Mouse (Mus musculus) ES-CJ7 (cell line): ENCODE data around the gene Ldhb.
"Not testable (repeated sequence)": the region's sequence is repeated elsewhere in the genome, so short reads cannot be mapped to it uniquely, and the experiment has no call there.

Experiments used
- DNase-seq: peaks from one replicate; pipeline ENCODE4 v3.0.0; 2011; ENCODE audit warnings: low read depth, low spot score

Ldhb gene

DNA sequence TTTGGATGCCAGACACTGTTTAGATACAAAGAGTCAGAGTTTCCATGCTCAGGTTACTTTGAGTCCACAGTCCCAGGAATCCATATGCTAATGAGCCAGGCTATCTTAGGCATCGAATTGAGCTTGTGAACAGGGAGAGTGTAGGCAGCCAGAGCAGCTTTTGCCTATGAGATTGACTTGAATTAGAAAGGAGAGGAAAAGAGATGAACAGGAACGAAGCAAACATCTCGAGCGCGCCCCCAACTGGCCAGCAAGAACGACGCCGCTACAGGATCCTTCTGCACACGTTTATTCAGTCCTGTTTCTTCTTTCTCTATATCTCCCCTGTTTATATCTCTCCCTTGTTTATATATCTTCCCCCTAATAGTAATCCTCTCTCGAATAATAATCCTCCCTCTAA, 7.2 kb upstream of the Ldhb start:
- peak; percentile 82 for DNase-seq

DNA sequence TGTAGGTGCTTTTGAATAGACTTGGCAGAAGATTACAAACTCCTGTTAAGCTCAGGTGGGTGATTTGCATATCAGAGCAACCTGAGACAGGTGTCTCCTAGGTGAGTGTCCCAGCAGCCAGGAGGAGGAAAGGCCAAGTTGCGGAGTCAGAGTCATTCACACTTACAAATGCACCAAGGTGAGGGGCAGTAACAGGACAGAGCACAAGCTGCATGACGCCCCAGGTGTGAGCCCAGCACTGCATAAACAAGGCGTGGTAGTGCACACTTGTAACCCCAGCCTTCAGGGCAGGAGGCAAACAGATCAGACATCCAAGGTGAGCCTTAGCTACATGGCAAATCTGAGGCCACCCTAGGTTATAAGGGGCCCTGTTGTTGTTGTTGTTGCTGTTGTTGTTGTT, 5.1 kb upstream of the Ldhb start:
- DNase-seq: peak; percentile 44

DNA sequence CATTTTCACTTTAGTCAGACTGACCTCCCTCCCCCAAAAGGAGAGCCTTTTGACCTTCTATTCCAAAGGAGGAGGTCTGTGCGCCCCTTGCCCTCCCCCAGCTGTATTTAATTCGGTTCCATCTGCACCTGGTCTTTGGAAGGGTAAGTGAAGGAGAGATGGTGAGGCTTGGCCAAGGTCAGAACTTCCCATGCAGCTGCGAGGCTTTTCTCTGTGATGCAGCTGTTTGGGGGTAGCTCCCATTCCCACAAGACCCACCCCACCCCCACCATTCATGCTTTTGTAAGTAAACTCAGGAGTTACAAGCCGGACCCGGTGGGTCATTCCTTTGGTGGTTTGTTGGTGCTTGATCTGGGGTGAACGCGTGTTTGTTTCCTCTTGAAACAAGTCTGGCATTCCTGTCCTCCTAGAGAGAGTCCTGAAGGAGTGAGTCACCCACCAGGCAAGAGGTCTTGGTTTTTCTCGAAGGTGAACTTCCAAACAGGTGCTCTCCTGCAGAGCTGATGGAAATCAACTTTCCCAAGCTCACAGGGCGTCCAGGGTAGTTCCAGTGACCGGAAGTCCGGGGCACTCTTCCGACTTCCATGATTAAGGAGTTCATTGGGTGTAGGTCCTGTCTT, 3.9 kb upstream of the Ldhb start:
- DNase-seq: peak; percentile 94

DNA sequence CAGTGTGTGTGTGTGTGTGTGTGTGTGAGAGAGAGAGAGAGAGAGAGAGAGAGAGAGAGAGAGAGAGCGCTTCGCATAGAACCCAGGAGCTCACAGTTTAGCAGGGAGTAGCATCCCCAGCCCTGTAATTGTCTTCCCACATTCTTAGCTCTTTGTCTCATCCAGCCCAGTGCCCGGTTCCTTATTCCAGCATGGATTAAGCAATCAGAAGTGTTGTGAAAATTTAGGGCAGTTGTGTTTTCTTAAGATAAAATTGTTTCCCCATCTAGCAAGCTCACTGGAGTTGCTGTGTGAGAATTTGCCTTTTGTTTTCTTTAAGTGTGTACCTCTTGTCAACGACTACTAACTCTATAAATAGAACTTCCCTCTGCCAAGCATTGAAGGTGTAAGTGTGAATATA, 906 bp upstream of the Ldhb start:
- no peak for DNase-seq

DNA sequence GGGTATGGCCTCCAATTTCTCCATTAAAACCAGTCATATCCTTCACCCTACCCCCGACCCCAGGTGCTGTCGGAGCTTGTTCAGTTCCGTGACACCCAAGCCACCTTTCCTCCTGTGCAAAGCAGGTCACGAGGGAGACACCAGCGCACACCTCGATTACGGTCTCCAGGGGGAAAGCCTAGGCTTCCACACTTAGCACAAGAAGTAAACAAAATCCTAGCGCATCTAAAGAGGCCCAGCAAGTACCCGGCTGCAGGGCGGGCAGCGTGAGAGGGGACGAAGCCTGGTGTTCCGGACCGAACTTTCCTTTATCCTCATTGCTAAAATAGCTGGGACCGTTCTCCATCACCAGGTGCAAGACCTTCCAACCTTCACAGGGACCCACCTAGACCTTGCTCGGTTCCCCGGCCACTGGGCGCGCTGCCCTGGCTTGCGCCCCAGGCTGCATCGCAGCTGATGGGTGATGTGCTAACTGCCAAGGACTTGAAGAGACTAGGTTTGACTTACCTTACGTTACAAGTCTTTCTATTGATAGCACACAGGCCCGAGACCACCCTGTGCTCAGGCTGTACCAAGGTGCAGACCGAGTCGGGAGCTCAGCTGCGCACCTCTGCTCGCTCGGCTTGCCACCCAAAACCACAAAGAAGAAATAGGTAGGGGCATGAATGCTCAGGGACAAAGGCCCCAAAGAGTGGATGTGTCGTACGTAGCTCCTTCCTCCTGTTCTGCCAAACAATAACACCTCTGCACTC, 548 bp downstream of the Ldhb start:
- peak; percentile 27 for DNase-seq

DNA sequence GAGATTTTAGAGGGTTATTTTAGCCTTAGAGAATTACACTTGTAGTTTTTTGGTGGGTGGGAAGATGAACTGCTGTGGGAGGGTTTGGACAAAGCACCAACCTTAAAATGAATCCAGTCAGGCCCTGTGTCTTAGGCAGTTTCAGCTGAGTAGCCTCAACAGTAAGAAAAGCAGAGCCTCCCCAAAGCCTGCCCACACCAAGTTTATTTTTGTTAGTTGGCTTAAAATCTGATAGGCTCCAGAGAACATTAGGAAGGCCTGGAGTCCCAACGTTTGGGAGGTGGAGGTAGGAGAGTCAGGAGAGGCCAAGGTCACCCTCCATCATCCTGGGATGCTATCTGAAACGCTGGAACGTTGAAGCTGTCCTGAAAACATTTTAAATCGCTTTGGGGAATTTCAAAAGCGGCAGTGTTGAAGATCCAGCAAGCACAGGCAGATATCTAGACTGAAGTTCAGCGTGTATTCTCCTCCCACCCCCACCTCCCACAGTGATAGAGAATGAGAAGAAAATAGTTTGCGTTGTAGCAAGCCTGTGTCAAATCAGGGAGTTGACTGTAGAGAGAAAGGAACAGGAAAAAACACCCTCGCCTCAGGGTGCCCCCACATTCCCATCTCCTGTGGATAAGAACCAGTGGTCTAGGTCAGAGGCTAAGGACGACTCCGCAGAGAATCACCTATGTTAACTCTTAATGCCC, 1.3 kb downstream of the Ldhb start:
- peak; percentile 22 for DNase-seq

DNA sequence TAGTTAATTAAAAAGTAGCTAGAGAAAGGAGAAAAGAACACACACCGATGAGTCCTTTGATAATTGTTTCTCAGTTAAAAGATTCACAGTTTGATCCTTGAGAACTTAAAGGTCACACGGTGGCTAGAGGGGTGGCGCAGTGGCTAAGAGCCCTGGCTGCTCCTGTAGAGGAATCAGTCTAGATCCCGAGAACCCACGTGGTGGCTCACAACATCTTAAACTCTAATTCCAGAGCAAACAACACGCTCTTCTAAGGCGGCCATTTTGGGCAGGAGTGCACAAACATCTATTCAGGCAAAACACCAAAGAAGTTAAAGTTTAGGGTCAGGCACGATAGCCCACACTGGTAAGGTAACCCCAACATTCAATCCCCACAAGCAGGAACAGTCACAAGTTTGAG, 4.2 kb downstream of the Ldhb start:
- DNase-seq: peak; percentile 56

DNA sequence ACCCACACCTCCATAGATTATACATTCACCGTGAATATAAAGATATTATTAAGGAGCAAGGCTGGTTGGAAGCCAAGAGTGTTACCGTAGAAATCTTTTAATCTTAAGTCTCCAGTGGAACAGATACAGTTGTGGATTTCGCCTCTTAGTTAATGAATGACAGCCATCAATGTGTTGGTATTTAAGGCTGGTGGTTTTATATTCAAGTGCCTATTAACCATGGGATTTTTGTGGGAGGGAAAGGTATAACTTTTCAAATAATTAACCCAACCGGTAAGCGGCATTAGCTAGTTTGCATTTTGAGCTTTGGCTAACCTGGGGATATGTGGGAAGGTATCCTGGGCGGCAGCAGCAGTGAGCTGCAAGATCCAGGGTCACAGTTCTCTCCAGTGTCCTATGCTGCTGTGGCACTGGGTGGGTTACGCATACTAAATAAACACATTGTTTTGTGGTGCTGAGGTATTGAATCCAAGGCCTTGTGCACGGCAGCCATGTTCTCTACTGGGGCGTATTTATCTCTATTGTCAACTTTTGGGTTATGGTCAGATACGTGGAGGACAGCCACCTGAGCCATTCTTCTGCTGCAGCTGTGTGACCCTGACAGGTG, 5.1 kb downstream of the Ldhb start:
- DNase-seq: no peak

DNA sequence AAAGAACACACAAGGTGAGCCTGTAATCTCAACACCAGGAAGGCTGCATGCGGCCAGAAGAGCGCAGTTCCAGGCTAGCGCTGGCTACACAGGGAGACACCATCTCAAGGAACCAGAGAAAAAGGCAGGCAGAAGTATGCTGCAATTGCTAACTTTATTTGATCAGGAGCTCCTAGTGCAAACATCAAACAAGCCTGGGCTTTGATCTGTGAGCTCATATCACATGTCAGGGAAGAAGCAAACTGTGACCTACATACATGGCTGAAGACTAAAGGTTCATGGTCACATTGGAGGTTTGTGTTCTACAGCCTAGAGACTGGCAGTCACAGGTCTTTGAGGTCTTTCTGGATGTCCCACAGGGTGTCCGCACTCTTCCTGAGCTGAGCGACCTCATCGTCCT, 17.6 kb downstream of the Ldhb start:
- not testable (repeated sequence) for DNase-seq

DNA sequence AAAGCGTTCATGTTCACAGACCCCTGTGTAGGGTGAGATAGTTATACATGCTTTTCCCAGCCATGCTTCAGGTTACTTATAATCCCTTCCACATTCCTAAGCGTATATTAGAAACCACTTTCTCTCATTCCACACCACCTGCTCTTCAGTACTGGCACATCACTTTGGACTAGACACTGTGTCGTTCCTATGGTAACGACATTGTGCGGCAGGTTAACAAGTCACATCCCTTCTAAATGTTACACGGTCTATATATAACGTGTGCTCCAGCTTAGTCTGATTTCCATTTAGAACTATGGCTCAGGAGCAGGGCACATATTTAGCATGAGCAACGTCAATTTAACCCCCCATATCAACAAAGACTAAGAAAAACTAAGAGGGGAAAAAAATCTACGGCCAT, 20.1 kb downstream of the Ldhb start:
- DNase-seq: no peak

DNA sequence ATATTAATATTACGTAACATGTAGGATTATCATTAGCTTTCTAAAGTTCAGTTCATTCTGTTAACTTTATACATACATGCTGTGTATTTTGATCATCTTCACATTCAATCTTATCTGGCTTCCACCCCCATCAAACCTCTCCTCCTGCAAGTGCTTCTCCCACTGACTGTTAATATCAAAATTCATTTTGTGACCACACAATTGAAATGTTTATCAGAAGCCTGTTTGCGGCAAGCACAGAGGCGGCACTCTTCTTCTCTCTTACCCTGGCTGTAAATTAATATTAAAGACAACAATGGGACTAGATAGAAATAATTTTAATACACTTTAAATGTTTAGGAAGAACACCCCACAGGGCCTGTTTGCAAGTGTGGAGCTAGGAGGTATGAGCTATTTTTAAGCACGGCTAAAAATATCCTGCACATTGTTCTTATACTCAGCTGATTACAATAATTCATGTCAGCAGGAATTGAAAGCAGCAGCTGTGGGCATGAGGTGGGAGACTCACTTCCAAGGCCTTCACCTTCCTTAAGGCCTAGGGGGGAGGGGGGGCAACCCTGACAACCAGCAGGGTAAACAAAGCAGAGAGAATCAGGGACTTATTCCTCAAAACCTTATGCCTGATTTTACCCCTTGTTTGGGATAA, 22.2 kb downstream of the Ldhb start:
- DNase-seq: peak; percentile 28

DNA sequence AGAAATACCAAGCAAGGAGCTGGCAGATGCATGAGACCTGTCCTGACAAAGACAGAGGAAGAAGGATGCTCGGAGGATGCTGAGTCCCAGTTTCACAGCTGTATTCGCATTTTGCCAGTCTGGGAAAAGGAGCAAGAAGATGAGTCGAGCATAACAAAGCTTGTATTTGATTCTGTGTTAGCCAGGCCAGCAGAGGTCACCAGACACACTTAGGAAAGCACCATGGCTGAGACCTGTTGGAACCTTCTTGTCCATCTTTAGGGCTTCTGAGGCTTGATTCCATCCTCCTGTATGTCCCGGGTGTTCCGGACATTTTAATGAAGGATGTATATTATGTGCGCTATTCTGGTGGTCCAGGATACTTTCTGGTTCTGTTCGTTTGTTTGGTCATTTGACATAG, 30.5 kb downstream of the Ldhb start:
- DNase-seq: peak; percentile 25

DNA sequence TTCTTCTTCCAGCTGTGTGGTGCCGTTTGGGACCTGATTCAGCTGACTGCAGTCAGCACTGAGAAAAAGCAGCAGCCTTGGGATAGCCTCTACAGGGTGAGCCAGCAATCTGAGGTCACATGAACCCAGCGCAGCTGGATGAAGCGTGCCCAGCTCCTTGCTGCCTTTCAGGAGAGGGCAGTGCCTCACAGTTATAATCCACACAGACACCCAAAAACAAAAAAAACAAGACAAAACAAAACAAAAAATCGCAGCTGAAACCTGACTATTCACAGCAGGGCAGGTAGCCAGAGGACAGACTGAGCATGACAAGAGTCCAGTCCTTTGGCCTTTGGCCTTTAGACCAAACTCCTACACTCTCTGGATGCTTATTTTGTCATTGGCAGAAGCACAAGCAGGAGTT, 35.0 kb downstream of the Ldhb start, which contains the start of gene Gys2:
Gene Gys2, minus strand, starts transcription at position 309 of the 403 bp plus-strand sequence.
- no peak for DNase-seq

DNA sequence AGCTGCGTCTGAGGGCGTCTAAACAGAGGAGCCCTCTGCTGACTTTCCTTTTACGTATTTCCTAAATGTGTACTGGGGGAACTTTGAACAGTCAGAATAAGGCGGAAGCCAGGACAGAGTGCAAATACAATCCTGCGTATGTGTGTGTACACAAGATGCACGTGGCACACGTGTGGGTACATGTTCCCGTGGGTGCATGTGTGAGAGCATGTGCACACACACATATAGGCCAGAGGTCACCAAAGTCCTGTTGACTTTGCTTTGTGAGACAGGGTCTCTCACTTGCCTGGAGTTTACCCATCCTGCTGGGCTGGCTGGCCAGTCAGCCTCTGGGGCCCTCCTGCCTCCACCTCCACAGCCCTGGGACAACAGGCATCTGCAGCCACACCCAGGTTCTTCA, 36.6 kb downstream of the Ldhb start:
- DNase-seq: no peak

DNA sequence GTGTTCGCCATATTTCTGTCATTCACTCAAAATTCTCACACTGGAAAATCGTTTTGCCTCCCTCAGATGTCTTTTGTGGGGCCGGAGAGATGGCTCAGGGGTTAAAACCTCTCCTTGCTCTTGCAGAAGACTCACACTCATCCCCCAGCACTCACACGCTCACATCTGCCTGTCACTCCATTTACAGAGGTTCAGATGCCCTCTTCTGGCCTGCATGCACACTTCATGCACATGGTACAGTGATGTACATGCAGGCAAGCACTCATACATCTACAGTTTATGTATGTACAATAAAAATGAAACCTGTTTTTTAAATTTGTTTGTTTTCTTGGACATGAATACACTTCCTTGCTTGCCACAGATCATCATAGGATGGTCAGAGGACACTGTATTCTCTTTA, 38.2 kb downstream of the Ldhb start:
- DNase-seq: peak; percentile 30

DNA sequence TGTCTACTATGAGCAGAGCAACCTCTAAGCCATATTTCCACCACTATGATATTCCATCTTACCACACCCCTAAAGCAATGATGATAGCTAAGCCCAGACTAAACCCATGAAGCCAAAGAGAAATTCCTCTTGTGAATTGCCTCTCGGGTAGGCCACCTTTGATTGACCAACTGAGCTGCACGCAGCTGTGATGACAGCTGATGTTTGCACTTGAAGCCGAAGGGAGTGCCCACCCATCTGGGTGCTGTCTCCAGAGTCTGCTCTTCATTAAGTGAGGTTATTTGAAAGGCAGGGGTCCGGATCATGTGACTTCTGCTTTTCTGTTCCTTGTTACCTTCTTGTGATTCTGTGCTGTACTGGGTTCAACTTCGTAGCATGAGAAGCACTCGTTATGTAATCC, 45.6 kb downstream of the Ldhb start:
- no peak for DNase-seq

DNA sequence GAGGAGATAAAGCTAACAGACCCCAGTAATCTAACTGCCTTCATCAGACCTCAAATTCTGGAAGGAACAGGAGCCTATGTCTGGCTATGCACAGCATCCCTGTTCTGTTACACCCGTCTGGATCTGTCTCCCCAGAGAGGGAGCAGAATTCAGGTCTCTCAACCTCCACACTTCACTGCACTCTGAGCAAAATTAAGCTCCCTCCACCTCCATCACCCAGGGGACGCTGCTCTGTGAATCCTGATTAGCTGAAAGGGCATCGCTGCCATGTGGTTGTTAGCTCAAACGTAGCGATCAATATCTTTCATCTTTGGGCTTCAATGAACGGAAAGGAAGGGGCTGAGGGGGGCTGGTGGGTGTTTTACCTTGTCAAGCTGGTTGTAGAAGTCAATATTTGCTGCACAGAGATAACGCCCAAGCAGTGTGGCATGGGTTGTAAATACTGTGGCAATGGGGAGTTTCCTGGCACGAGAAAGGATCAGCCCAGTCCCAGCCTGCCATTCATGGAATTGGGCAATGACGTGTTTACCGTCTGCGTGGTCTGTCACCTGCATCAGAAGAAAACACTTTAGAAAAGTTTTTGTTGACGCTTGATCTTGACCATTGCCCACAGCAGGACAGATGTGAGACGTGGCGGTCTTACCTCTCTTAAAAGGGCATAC, 48.6 kb downstream of the Ldhb start:
- no peak for DNase-seq

DNA sequence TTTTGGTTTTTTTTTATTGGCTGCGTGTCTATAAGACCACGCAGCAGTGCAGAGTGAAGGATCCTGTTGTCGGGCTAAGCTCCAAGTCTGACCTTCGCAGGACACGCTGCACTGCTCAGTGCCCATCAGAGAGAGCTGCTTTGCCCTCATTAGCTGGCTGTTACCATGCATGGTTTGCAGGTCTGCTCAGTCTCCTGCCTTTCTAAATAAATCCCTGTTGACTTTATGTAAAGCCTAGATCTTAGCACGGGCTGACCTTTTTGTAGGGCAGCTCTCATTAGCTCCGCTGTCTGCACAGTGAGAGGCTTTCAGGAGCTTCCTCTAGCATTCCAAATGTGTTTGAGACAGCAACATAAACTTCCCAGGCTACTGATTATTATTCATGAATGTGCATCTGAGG, 49.7 kb downstream of the Ldhb start:
- no peak for DNase-seq

DNA sequence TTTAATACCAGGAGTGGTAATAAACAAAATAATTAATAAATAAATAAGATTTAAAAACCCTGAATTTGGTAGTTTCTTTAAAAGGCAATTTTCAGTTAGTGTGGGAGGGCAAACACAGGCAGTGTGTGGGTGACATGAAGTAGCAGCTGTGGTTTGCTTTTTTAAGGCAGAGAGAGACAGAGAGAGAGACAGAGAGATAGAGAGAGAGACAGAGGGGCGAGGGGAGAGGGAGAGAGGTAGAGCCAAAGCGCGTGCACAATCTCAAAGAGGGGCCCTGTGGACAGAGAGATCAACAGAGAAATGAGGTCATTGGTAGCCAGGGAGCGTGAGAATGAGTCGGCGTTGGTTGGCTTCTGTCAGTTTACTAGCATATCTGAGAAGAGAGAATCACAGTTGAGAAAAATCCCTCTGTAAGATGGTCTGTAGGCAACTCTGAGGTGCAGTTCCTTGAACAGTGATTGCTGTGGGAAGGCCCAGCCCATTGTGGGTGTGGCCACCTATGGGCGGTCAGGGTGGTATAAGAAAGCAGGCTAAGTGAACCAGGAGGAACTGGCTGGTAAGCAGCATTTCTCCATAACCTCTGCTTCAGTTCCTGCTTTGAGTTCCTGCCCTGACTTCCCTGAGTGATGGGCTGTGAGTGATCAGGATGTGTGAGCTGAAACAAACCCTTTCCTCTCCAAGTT, 52.3 kb downstream of the Ldhb start:
- peak; percentile 63 for DNase-seq

DNA sequence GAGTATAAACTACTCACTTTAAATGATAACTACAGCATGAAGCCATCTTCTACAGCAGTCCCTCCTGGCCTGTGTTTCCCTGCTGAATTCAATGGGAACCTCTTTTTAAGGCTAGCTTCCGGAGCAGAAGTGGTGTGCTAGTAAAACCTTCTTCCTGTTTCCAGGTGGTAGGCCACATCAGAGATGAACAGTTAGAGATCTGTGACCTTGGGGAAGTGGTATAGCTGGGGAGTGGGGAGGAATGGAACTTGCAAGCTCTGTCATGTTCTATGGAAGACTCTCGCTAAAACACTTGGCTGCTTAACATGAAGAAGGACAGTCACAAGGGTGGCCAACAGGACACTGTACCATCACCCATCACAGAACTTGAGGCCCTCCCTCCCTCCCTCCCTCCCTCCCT, 54.4 kb downstream of the Ldhb start:
- no peak for DNase-seq

DNA sequence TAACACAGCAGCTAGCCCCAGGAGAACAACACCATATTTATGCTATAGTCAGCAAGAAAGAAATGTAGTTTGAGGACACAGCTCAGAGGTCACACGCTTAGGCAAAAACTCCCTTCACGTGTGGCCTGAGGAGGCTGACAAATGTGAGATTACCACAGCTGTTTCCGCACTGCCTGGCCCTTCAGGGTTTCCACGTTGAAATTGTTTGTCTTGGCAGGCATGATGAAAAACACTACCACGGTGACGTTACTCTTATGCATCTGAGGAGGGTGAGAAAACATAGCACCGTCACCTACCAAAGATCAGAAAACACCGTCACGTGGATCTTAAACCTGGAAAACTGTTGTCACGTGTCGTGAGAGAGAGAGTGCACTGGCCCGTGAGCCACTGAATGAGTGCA, 56.4 kb downstream of the Ldhb start:
- no peak for DNase-seq
